In the genomic region with DNA sequence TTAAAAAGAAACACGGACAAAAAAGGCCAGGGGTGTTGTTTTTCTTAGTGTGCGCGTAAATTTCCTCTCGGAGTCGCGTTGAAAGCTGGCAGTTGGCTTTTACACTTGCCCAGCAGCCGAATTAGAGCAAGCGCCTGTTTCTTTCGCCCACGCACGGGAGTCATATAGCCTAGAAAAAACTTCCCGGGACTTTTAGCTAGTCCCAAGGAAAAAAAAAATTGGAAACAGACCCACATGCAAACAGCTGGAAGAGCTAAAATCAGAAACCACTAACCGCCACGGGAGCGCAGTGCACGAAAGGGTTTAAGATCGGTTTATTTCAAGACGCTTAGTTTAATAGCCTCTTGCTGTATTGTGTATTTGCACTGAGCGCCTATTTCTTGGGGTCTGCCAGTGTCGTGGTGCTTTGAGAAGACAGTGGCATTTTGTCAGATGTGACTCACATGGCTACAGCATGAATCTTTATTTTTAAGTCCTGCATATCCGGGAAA, we compare ENCODE assay signal across 8 mouse cellular contexts. TPM values are rescaled to one million over a fixed set of nuclear protein-coding genes. Genes with fewer than 3 reads are reported as not detected.
DNase-seq lines count a peak whose midpoint lies in the region; ATAC-seq and TF ChIP-seq lines count a peak whose summit lies in the region.

No protein-coding gene starts in this region.

- H3K9ac ChIP-seq in midbrain, embryonic 13.5 days (replicated peaks), result peak overlapping the region; percentile 79; the same call in 1 of the 2 replicates

- intact Hi-C loops in gastrocnemius, adult 2 months (cut with DNase I), result loop anchor here (5.0 to 10.0 kb wide), 3 partner anchors 105 to 595 kb away; no protein-coding TSS in a partner anchor

- H3K4me3 ChIP-seq in gastrocnemius, adult 2 months, result peak overlapping the region; percentile 76
- peak overlapping the region; percentile 87 for H3K4me3 ChIP-seq in heart, embryonic 10.5 days
- peak overlapping the region; percentile 73 for H3K4me3 ChIP-seq in midbrain, embryonic 13.5 days (replicated peaks)

- no peak for ATAC-seq in midbrain, embryonic 13.5 days

- peak; percentile 21 for DNase-seq in gastrocnemius, adult 2 months
- DNase-seq in gastrocnemius, adult 18-20 months (ENCODE audit: low spot score), result no peak
- DNase-seq in NIH3T3 (ENCODE audit: low read depth), result peak; percentile 73
- DNase-seq in heart, embryonic 10.5 days (ENCODE audit: low spot score), result no peak
- peak; percentile 21 for DNase-seq in layer of hippocampus, adult 9-11 months
- no peak for DNase-seq in cerebellum, adult 9-11 months
- no peak for DNase-seq in spleen, adult 12 weeks (ENCODE audit: low spot score)

- H3K36me3 ChIP-seq in heart, embryonic 10.5 days, result no peaks in the 10 kb centered on the region
- no peaks in the 10 kb centered on the region for H3K36me3 ChIP-seq in midbrain, embryonic 13.5 days

- peak overlapping the region; percentile 90 for H3K27ac ChIP-seq in gastrocnemius, adult 2 months
- peak overlapping the region; percentile 84; the same call in 1 of the 2 replicates for H3K27ac ChIP-seq in heart, embryonic 10.5 days
- H3K27ac ChIP-seq in midbrain, embryonic 13.5 days, result no peak overlapping the region

- no peaks in the 10 kb centered on the region for H3K9me3 ChIP-seq in heart, embryonic 10.5 days
- no peaks in the 10 kb centered on the region for H3K9me3 ChIP-seq in midbrain, embryonic 13.5 days

- no peak for TF ChIP-seq CTCF in gastrocnemius, adult 2 months (IDR thresholded peaks at IDR 0.05)

- H3K4me2 ChIP-seq in midbrain, embryonic 13.5 days (replicated peaks), result peak overlapping the region; percentile 96

- H3K27me3 ChIP-seq in heart, embryonic 10.5 days (ENCODE audit: insufficient read depth, poor library complexity, severe bottlenecking), result peaks cover 28% of the 10 kb centered on the region
- H3K27me3 ChIP-seq in midbrain, embryonic 13.5 days, result peaks cover 47% of the 10 kb centered on the region

- WGBS in heart, embryonic 10.5 days, result 8% methylated on average over 21 of the region's 21 CpGs
- WGBS in midbrain, embryonic 13.5 days, result 7% methylated on average over 21 of the region's 21 CpGs

- peaks cover 15% of the 10 kb centered on the region for H3K4me1 ChIP-seq in heart, embryonic 10.5 days
- peaks cover 15% of the 10 kb centered on the region for H3K4me1 ChIP-seq in midbrain, embryonic 13.5 days (replicated peaks)

RNA-seq across cellular contexts. Expression of a gene that starts 1.3 kb away (rescaled TPM):
- total RNA-seq in gastrocnemius, adult 2 months (2021), result 1 to 10 TPM; 4.7 to 5.5 TPM
- total RNA-seq in gastrocnemius, adult 18-20 months (2021), result 1 to 10 TPM; 3.9 to 5.9 TPM
- 1.4 and 2.6 TPM in 2 replicates for polyA plus RNA-seq in heart, embryonic 10.5 days (2016; fragmentation: Nextera tagmentation; extraction: Ambion mirVana)
- polyA plus RNA-seq in midbrain, embryonic 13.5 days (2015; fragmentation: Nextera tagmentation; extraction: Ambion mirVana), result 2.4 TPM in 2 replicates

Comparison
In these comparisons a context has a peak if more than half of its experiments do, and no peak if none do; other contexts are left out.
1. DNase-seq: peak in gastrocnemius, adult 2 months (single experiment), NIH3T3 (single experiment) and layer of hippocampus, adult 9-11 months (single experiment); none in gastrocnemius, adult 18-20 months (single experiment), heart, embryonic 10.5 days (single experiment), cerebellum, adult 9-11 months (single experiment) and spleen, adult 12 weeks (single experiment).
2. Peak in every context shown above with its lines, with median percentiles within 50 percentile points of each other: H3K4me3 ChIP-seq.